Mouse (Mus musculus) liver, adult 2 months (tissue): Measurements from ENCODE around the gene Shld2. TPM values are rescaled to one million over a fixed set of nuclear protein-coding genes. Genes with fewer than 3 reads are reported as not detected.
"Not testable (repeated sequence)": the region's sequence is repeated elsewhere in the genome, so short reads cannot be mapped to it uniquely, and the experiment has no call there.

ENCODE experiments used
- DNase-seq: peaks from one replicate; pipeline ENCODE4 v3.0.0-alpha.2; 2011; ENCODE audit warnings: low read depth, low spot score; ENCODE audit errors: extremely low read depth
- H3K27ac ChIP-seq: fragments of 200-500 bp; replicated peaks from 2 replicates; pipeline ENCODE4 v1.5.1; 2012; ENCODE audit warnings: low read depth, mild to moderate bottlenecking, control low read depth, inconsistent platforms, low read length; ENCODE audit not compliant: insufficient read depth
- H3K27me3 ChIP-seq: fragments of 200-500 bp; 2 replicates; pipeline ENCODE4 v1.6.1; 2012; ENCODE audit warnings: mild to moderate bottlenecking, moderate library complexity, low read length, inconsistent platforms; ENCODE audit not compliant: control insufficient read depth, insufficient read depth
- H3K36me3 ChIP-seq: fragments of 200-500 bp; 2 replicates; pipeline ENCODE4 v1.6.1; 2012; ENCODE audit warnings: low read length, inconsistent platforms; ENCODE audit not compliant: control insufficient read depth, insufficient read depth
- H3K4me1 ChIP-seq: fragments of 200-500 bp; 2 replicates; pipeline ENCODE4 v1.6.1; 2011; ENCODE audit warnings: low read length; ENCODE audit not compliant: control insufficient read depth, insufficient read depth
- H3K4me3 ChIP-seq: fragments of 200-500 bp; 2 replicates; pipeline ENCODE4 v1.5.1; 2011; ENCODE audit warnings: low read depth, mild to moderate bottlenecking, control low read depth, low read length, moderate library complexity; ENCODE audit not compliant: insufficient read depth
- H3K79me2 ChIP-seq: fragments of 200-500 bp; 2 replicates; pipeline ENCODE4 v1.6.1; 2012; ENCODE audit warnings: inconsistent platforms, mild to moderate bottlenecking, low read length, moderate library complexity; ENCODE audit not compliant: control insufficient read depth, insufficient read depth
- H3K9ac ChIP-seq: fragments of 200-500 bp; 2 replicates; pipeline ENCODE4 v1.6.1; 2012; ENCODE audit warnings: low read depth, mild to moderate bottlenecking, control low read depth, inconsistent platforms, low read length
- CTCF ChIP-seq: fragments of 200-500 bp; IDR thresholded peaks from 2 replicates; pipeline ENCODE4 v1.5.1; 2011; ENCODE audit warnings: low read depth, low read length, control low read depth
- POLR2A ChIP-seq: fragments of 200-500 bp; IDR thresholded peaks from 2 replicates; pipeline ENCODE4 v1.6.1; 2011; ENCODE audit warnings: low read length, control low read depth; ENCODE audit not compliant: insufficient read depth; ENCODE audit errors: extremely low read depth
- WGBS: fragments of 180-500 bp; shearing (Covaris S2); methylation state at CpG from one replicate; pipeline ENCODE4 v1.1.7; 2018; 5-methylcytosine and 5-hydroxymethylcytosine counted together
- polyA plus RNA-seq: library from polyadenylated mRNA; depleted of rRNA; stranded (reverse); fragments of >200 nt; gene quantifications from 2 replicates; pipeline ENCODE4 v1.2.3, GENCODE M21; 2012
- total RNA-seq: library from RNA; depleted of rRNA; stranded (reverse); fragments of >200 nt; gene quantifications from 2 replicates; pipeline ENCODE4 v1.2.3, GENCODE M21; 2014

Shld2 gene
- total and polyA plus RNA-seq, 2 experiments = 12.2 to 36.4 TPM

DNA sequence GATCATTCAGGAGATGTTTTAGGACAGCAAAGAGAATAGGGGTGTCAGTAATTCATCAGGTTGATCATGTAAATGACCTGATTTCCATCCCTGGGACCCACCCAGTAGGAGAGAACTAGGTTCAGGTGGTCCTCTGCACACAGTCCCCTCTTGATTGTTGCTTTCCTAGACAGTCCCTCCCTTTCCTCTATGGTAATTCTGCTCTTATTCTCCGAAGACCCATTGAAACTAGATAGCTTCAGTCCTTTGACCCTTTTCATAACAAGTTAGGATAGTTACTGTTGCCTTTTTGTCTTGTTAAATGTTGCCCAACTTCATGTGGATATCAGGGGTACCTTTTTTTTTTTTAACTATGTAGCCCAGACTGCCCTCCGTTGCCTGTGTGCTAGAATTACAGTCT, 6.1 kb upstream of the Shld2 start:
- H3K27ac ChIP-seq = no peak overlapping the region
- DNase-seq = no peak
- H3K4me3 ChIP-seq = no peak overlapping the region
- 0 out of 2 replicates have a peak overlapping the region, but pooled peaks have one; percentile 41 for H3K9ac ChIP-seq
- 24% methylated on average over 2 of the region's 2 CpGs for WGBS
- no peaks in the 10 kb centered on the region for H3K27me3 ChIP-seq
- peaks cover 12% of the 10 kb centered on the region for H3K4me1 ChIP-seq
- H3K79me2 ChIP-seq = peaks cover 18% of the 10 kb centered on the region
- H3K36me3 ChIP-seq = peaks cover 43% of the 10 kb centered on the region
- TF ChIP-seq CTCF (no peak), POLR2A (no peak)

DNA sequence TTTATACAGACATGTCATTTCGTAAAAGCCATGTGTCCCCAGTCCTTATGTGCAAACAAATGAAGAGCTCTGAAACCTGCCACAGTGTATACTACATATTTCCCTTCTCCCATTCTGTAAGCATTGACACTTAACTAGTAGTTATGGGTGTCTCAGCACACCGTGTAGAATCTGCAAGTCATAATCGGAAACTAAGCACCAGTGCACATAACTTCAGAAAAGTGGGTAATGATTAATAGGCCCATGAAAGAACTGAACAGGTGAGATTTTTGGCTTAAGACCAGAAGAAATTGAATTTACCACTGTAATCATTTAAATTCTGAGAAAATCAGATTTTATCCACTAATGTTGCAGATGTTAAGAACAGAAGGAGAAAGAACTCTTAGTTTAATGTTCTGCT, 4.5 kb upstream of the Shld2 start:
- TF ChIP-seq CTCF (no peak), POLR2A (no peak)
- DNase-seq = peak; percentile 64
- WGBS = 15% methylated on average over 3 of the region's 3 CpGs

DNA sequence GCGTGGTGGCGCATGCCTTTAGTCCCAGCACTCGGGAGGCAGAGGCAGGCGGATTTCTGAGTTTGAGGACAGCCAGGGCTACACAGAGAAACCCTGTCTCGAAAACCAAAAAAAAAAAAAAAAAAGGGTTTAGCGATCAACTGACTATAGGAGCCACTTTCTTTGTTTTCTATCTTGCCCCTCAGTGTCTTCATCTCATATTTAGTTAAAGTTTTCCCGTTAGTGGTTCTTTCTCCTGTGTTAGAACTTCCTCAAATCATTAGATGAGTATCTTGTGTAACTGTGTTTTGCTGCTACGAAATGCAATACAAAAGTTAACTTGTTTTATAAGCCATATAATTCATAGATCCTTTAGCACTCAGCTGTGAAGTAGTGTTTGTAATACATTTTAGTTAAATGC, 4.1 kb upstream of the Shld2 start:
- H3K79me2 ChIP-seq = peaks cover 25% of the 10 kb centered on the region
- peak overlapping the region; percentile 29 for H3K27ac ChIP-seq
- H3K36me3 ChIP-seq = peaks cover 28% of the 10 kb centered on the region
- H3K4me1 ChIP-seq = peaks cover 12% of the 10 kb centered on the region
- not testable (repeated sequence) for H3K27me3 ChIP-seq, DNase-seq
- H3K9ac ChIP-seq = peak overlapping the region; percentile 56
- 22% methylated on average over 8 of the region's 8 CpGs for WGBS
- H3K4me3 ChIP-seq = peak overlapping the region; percentile 39

More for the DNA sequence above, 4.5 kb upstream of the Shld2 start:
- Histone ChIP-seq H3K9ac (peak overlapping the region; percentile 28; the same call in 1 of the 2 replicates), H3K79me2 (peaks cover 25% of the 10 kb centered on the region), H3K36me3 (peaks cover 32% of the 10 kb centered on the region), H3K27ac (no peak overlapping the region), H3K4me1 (peaks cover 12% of the 10 kb centered on the region), H3K4me3 (peak overlapping the region; percentile 30; the same call in 1 of the 2 replicates), H3K27me3 (no peaks in the 10 kb centered on the region)

DNA sequence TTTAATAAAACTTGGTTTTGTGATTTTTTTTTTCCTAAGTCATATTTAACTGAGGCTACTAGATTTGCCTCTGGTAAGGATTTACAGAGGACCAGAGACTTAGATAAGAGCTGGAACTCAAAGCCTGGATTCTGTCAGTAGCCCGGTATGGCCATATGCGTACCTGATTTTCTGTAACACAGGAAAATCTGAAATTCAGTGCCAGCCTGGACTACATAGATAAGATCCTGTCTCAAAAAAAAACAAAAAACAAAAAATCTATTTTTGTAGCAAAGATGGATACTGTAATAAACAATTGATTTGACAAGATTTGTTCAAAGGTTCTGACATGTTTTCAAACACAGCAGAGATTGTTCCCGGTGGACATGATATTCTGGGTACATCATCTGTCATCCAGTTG, 3.3 kb upstream of the Shld2 start:
- no peaks in the 10 kb centered on the region for H3K27me3 ChIP-seq
- peak; percentile 24 for DNase-seq
- peaks cover 12% of the 10 kb centered on the region for H3K4me1 ChIP-seq
- H3K9ac ChIP-seq = peak overlapping the region; percentile 56
- peaks cover 25% of the 10 kb centered on the region for H3K79me2 ChIP-seq
- WGBS = 12% methylated on average over 3 of the region's 3 CpGs
- peaks cover 23% of the 10 kb centered on the region for H3K36me3 ChIP-seq
- H3K4me3 ChIP-seq = peak overlapping the region; percentile 39
- TF ChIP-seq POLR2A = no peak
- no peak for TF ChIP-seq CTCF
- peak overlapping the region; percentile 29; the same call in 1 of the 2 replicates for H3K27ac ChIP-seq

DNA sequence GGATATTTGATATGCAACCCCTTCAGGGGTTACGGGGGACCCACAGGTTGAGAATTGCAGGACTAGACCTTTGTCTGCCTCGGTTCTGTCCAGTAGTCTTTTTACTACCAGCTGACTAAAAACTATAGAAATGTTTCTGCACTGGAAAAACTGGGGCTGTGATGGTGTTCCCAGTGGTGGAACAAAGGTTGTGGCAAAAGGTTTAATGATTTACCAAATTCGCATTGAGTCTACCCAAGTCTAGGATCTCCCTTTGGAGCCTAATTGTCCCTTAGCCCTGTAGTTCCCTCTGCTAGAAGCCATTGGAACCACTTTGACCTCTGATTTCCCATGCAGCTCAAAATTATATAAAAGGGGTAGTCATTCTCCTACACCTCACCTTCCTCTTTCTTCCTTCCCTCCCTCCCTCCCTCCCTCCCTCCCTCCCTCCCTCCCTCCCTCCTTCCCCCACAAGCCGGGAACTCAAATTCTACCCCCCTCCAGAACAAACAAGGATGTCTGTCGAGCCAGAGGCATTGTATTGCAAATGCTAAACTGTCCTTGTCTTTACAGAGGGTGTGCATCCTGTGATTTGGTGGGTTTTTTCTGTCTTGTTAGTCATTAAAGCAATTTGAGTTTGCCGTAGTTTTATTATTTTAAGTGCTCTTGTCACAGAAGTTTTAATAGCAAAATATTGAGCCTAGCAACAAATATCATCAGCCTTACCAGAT, 2.2 kb upstream of the Shld2 start:
- DNase-seq = peak; percentile 93
- Histone ChIP-seq H3K36me3 (peaks cover 20% of the 10 kb centered on the region), H3K4me3 (peak overlapping the region; percentile 99), H3K79me2 (peaks cover 21% of the 10 kb centered on the region), H3K27me3 (no peaks in the 10 kb centered on the region), H3K4me1 (peaks cover 9% of the 10 kb centered on the region), H3K9ac (peak overlapping the region; percentile 72), H3K27ac (peak overlapping the region; percentile 80)
- WGBS = 5% methylated on average over 5 of the region's 6 CpGs
- TF ChIP-seq CTCF = no peak

DNA sequence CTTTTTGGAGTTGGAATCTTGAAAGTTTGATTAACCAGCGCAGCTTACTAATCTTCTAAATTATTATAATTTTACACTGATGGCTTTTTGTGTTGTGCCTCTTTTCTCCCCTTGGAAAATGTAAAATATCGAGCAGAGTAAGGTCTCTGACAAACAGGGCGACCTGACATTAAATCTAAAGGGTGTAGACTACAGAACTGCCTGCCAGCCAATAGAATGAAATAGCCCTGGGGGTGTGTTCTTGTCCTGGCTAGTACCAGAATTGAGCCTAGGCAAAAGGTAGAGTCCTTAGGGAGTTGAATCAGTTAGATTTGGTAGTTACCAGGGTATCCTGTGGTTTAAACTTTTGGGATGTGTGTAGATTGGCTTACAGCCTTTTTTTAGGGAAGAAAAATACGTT, 1.4 kb upstream of the Shld2 start:
- peak overlapping the region; percentile 100 for H3K9ac ChIP-seq
- H3K36me3 ChIP-seq = peaks cover 16% of the 10 kb centered on the region
- H3K4me3 ChIP-seq = peak overlapping the region; percentile 99
- peak; percentile 85 for DNase-seq
- peaks cover 17% of the 10 kb centered on the region for H3K79me2 ChIP-seq
- TF ChIP-seq POLR2A (no peak), CTCF (no peak)
- peak overlapping the region; percentile 98 for H3K27ac ChIP-seq
- WGBS = 2% methylated on average over 4 of the region's 4 CpGs
- H3K4me1 ChIP-seq = peaks cover 8% of the 10 kb centered on the region
- no peaks in the 10 kb centered on the region for H3K27me3 ChIP-seq
